Mouse (Mus musculus) G1E-ER4 (cell line): ENCODE measurements around the gene Zfp827. TPM values are rescaled to one million over a fixed set of nuclear protein-coding genes. Genes with fewer than 3 reads are reported as not detected.

Experiments
- GATA1 ChIP-seq: IDR thresholded peaks from one replicate; pipeline ENCODE4 v1.8.0; 2012; ENCODE audit warnings: low read length, inconsistent platforms
- polyA plus RNA-seq: library from polyadenylated mRNA; stranded (reverse); fragments of >175 nt; gene quantifications from 2 replicates; pipeline ENCODE4 v1.2.3, GENCODE M21; 2012

The Zfp827 gene
- 2.2 and 3.0 TPM in 2 replicates for polyA plus RNA-seq

- TF ChIP-seq GATA1: no peak
These were observed at the start of gene Zfp827 for GRCm38 (mm10) chr8:79027977-79028487. Zfp827 (plus strand) TSS chr8:79028437.

- no peak for TF ChIP-seq GATA1
These were observed 23.9 kb upstream of the Zfp827 start for GRCm38 (mm10) chr8:79004341-79004740.

GRCm38 (mm10) chr8:79015061-79015460, 13.2 kb upstream of the Zfp827 start:
- TF ChIP-seq GATA1: no peak

GRCm38 (mm10) chr8:79016076-79016475, 12.2 kb upstream of the Zfp827 start:
- TF ChIP-seq GATA1: no peak

GRCm38 (mm10) chr8:79016583-79016982, 11.7 kb upstream of the Zfp827 start:
- no peak for TF ChIP-seq GATA1

GRCm38 (mm10) chr8:79023922-79024321, 4.3 kb upstream of the Zfp827 start:
- no peak for TF ChIP-seq GATA1

- no peak for TF ChIP-seq GATA1
These were observed 918 bp upstream of the Zfp827 start for GRCm38 (mm10) chr8:79027319-79027718.

GRCm38 (mm10) chr8:79028541-79029395, 531 bp downstream of the Zfp827 start:
- no peak for TF ChIP-seq GATA1

- TF ChIP-seq GATA1: no peak
These were observed 1.4 kb downstream of the Zfp827 start for GRCm38 (mm10) chr8:79029396-79030325.

- TF ChIP-seq GATA1: no peak
These were observed 2.4 kb downstream of the Zfp827 start for GRCm38 (mm10) chr8:79030326-79031265.

- no peak for TF ChIP-seq GATA1
These were observed 9.3 kb downstream of the Zfp827 start for GRCm38 (mm10) chr8:79037532-79037931.

- no peak for TF ChIP-seq GATA1
These were observed 9.8 kb downstream of the Zfp827 start for GRCm38 (mm10) chr8:79037991-79038390.

- no peak for TF ChIP-seq GATA1
These were observed 13.2 kb downstream of the Zfp827 start for GRCm38 (mm10) chr8:79041429-79041828.

- TF ChIP-seq GATA1: no peak
These were observed 14.0 kb downstream of the Zfp827 start for GRCm38 (mm10) chr8:79042252-79042651.

- TF ChIP-seq GATA1: no peak
These were observed 16.4 kb downstream of the Zfp827 start for GRCm38 (mm10) chr8:79044673-79045072.
